Mouse (Mus musculus): ENCODE results near the gene Txndc8. TPM values are rescaled to one million over a fixed set of nuclear protein-coding genes. Genes with fewer than 3 reads are reported as not detected.
A peak's percentile ranks its signal among the peaks of the same experiment; 100 is the strongest.

Gene Txndc8
- total RNA-seq (2014; rRNA removed) (not detected in 2 replicates), polyA plus RNA-seq (2015; fragmentation: Nextera tagmentation; extraction: Ambion mirVana) (not detected in 2 replicates)

GRCm38 (mm10) chr4:58009024-58009423 lies at the start of gene Txndc8:
Gene Txndc8 (minus strand): TSS chr4:58009124.
- no peaks in the 10 kb centered on the region for H3K27me3 ChIP-seq (ENCODE audit: insufficient read depth, low read length)
- DNase-seq (no peak), ATAC-seq (no peak)
- TF ChIP-seq CTCF (IDR thresholded peaks at IDR 0.05; ENCODE audit: low read depth) = no peak
- no peak within 1 kb of the TSS for H3K4me2 ChIP-seq (ENCODE audit: low read depth)
- no peak within 1 kb of the TSS for H3K9ac ChIP-seq
- H3K4me3 ChIP-seq (ENCODE audit: low read depth, low read length) = no peak within 1 kb of the TSS
- WGBS = 87% methylated on average over 5 of the region's 5 CpGs
- H3K9me3 ChIP-seq (ENCODE audit: low read length) = no peaks in the 10 kb centered on the region
- H3K36me3 ChIP-seq (ENCODE audit: insufficient read depth) = no peaks in the 10 kb centered on the region
- H3K4me1 ChIP-seq (ENCODE audit: insufficient read depth) = no peaks in the 10 kb centered on the region
- no peak within 1 kb of the TSS for H3K27ac ChIP-seq (ENCODE audit: low read depth, low read length)

- H3K4me3 ChIP-seq (ENCODE audit: low read depth, low read length) = no peak overlapping the region
- no peaks in the 10 kb centered on the region for H3K4me1 ChIP-seq (ENCODE audit: insufficient read depth)
- no peak overlapping the region for H3K9ac ChIP-seq
- H3K36me3 ChIP-seq (ENCODE audit: insufficient read depth) = no peaks in the 10 kb centered on the region
- no peak overlapping the region for H3K4me2 ChIP-seq (ENCODE audit: low read depth)
- TF ChIP-seq CTCF (IDR thresholded peaks at IDR 0.05; ENCODE audit: low read depth) = no peak
- DNase-seq (no peak), ATAC-seq (no peak)
- H3K27ac ChIP-seq (ENCODE audit: low read depth, low read length) = no peak overlapping the region
- H3K27me3 ChIP-seq (ENCODE audit: insufficient read depth, low read length) = no peaks in the 10 kb centered on the region
- H3K9me3 ChIP-seq (ENCODE audit: low read length) = no peaks in the 10 kb centered on the region
Measured at GRCm38 (mm10) chr4:58055653-58056052, 46.7 kb upstream of the Txndc8 start.

GRCm38 (mm10) chr4:58054441-58054840 lies 45.5 kb upstream of the Txndc8 start:
- H3K9ac ChIP-seq = no peak overlapping the region
- H3K4me2 ChIP-seq (ENCODE audit: low read depth) = no peak overlapping the region
- no peak for ATAC-seq
- no peaks in the 10 kb centered on the region for H3K36me3 ChIP-seq (ENCODE audit: insufficient read depth)
- no peak overlapping the region for H3K4me3 ChIP-seq (ENCODE audit: low read depth, low read length)
- no peak for DNase-seq
- no peaks in the 10 kb centered on the region for H3K9me3 ChIP-seq (ENCODE audit: low read length)
- H3K27me3 ChIP-seq (ENCODE audit: insufficient read depth, low read length) = no peaks in the 10 kb centered on the region
- no peaks in the 10 kb centered on the region for H3K4me1 ChIP-seq (ENCODE audit: insufficient read depth)
- no peak for TF ChIP-seq CTCF (IDR thresholded peaks at IDR 0.05; ENCODE audit: low read depth)
- H3K27ac ChIP-seq (ENCODE audit: low read depth, low read length) = no peak overlapping the region
- WGBS = 75% methylated on average over 5 of the region's 5 CpGs

- Histone ChIP-seq H3K27ac (ENCODE audit: low read depth, low read length) (no peak overlapping the region), H3K4me3 (ENCODE audit: low read depth, low read length) (no peak overlapping the region)
- ATAC-seq = peak; percentile 51
Measured at GRCm38 (mm10) chr4:58050746-58051145, 41.8 kb upstream of the Txndc8 start.

GRCm38 (mm10) chr4:58050276-58050675 lies 41.4 kb upstream of the Txndc8 start:
- H3K4me3 ChIP-seq (ENCODE audit: low read depth, low read length) = no peak overlapping the region
- 82% methylated on average over 8 of the region's 8 CpGs for WGBS
- no peak overlapping the region for H3K27ac ChIP-seq (ENCODE audit: low read depth, low read length)
- DNase-seq (no peak), ATAC-seq (no peak)
- H3K9ac ChIP-seq = no peak overlapping the region
- H3K4me2 ChIP-seq (ENCODE audit: low read depth) = no peak overlapping the region
- H3K4me1 ChIP-seq (ENCODE audit: insufficient read depth) = no peaks in the 10 kb centered on the region
- H3K9me3 ChIP-seq (ENCODE audit: low read length) = no peaks in the 10 kb centered on the region
- H3K27me3 ChIP-seq (ENCODE audit: insufficient read depth, low read length) = no peaks in the 10 kb centered on the region
- TF ChIP-seq CTCF (IDR thresholded peaks at IDR 0.05; ENCODE audit: low read depth) = no peak
- H3K36me3 ChIP-seq (ENCODE audit: insufficient read depth) = no peaks in the 10 kb centered on the region

More at GRCm38 (mm10) chr4:58050746-58051145, 41.8 kb upstream of the Txndc8 start:
- H3K27me3 ChIP-seq (ENCODE audit: insufficient read depth, low read length) = no peaks in the 10 kb centered on the region
- H3K4me1 ChIP-seq (ENCODE audit: insufficient read depth) = no peaks in the 10 kb centered on the region
- 54% methylated on average over 8 of the region's 8 CpGs for WGBS
- no peak overlapping the region for H3K4me2 ChIP-seq (ENCODE audit: low read depth)
- no peaks in the 10 kb centered on the region for H3K9me3 ChIP-seq (ENCODE audit: low read length)
- H3K9ac ChIP-seq = no peak overlapping the region
- TF ChIP-seq CTCF (IDR thresholded peaks at IDR 0.05; ENCODE audit: low read depth) = no peak
- DNase-seq = peak; percentile 3
- H3K36me3 ChIP-seq (ENCODE audit: insufficient read depth) = no peaks in the 10 kb centered on the region

GRCm38 (mm10) chr4:58044833-58045232 lies 35.9 kb upstream of the Txndc8 start:
- Histone ChIP-seq H3K4me3 (ENCODE audit: low read depth, low read length) (no peak overlapping the region), H3K9me3 (ENCODE audit: low read length) (no peaks in the 10 kb centered on the region), H3K27ac (ENCODE audit: low read depth, low read length) (no peak overlapping the region), H3K36me3 (ENCODE audit: insufficient read depth) (no peaks in the 10 kb centered on the region), H3K4me2 (ENCODE audit: low read depth) (no peak overlapping the region), H3K4me1 (ENCODE audit: insufficient read depth) (no peaks in the 10 kb centered on the region), H3K9ac (no peak overlapping the region), H3K27me3 (ENCODE audit: insufficient read depth, low read length) (no peaks in the 10 kb centered on the region)
- ATAC-seq = no peak
- TF ChIP-seq CTCF (IDR thresholded peaks at IDR 0.05; ENCODE audit: low read depth) = no peak
- WGBS = 93% methylated on average over 6 of the region's 6 CpGs
- DNase-seq = no peak

- Histone ChIP-seq H3K36me3 (ENCODE audit: insufficient read depth) (no peaks in the 10 kb centered on the region), H3K4me1 (ENCODE audit: insufficient read depth) (no peaks in the 10 kb centered on the region), H3K27ac (ENCODE audit: low read depth, low read length) (no peak overlapping the region), H3K27me3 (ENCODE audit: insufficient read depth, low read length) (no peaks in the 10 kb centered on the region), H3K4me3 (ENCODE audit: low read depth, low read length) (no peak overlapping the region), H3K9me3 (ENCODE audit: low read length) (no peaks in the 10 kb centered on the region), H3K9ac (no peak overlapping the region), H3K4me2 (ENCODE audit: low read depth) (no peak overlapping the region)
- DNase-seq (no peak), ATAC-seq (no peak)
- no peak for TF ChIP-seq CTCF (IDR thresholded peaks at IDR 0.05; ENCODE audit: low read depth)
- 93% methylated on average over 3 of the region's 3 CpGs for WGBS
Measured at GRCm38 (mm10) chr4:58044356-58044755, 35.4 kb upstream of the Txndc8 start.

- no peaks in the 10 kb centered on the region for H3K4me1 ChIP-seq (ENCODE audit: insufficient read depth)
- no peaks in the 10 kb centered on the region for H3K27me3 ChIP-seq (ENCODE audit: insufficient read depth, low read length)
Measured at GRCm38 (mm10) chr4:58040093-58040492, 31.2 kb upstream of the Txndc8 start.

More at GRCm38 (mm10) chr4:58040093-58040492, 31.2 kb upstream of the Txndc8 start:
- no peak for TF ChIP-seq CTCF (IDR thresholded peaks at IDR 0.05; ENCODE audit: low read depth)
- WGBS = 90% methylated on average over 2 of the region's 2 CpGs
- H3K27ac ChIP-seq (ENCODE audit: low read depth, low read length) = no peak overlapping the region
- no peak for ATAC-seq
- no peaks in the 10 kb centered on the region for H3K36me3 ChIP-seq (ENCODE audit: insufficient read depth)
- no peak overlapping the region for H3K9ac ChIP-seq
- no peak for DNase-seq
- H3K9me3 ChIP-seq (ENCODE audit: low read length) = no peaks in the 10 kb centered on the region
- H3K4me2 ChIP-seq (ENCODE audit: low read depth) = no peak overlapping the region
- H3K4me3 ChIP-seq (ENCODE audit: low read depth, low read length) = no peak overlapping the region
